Mouse (Mus musculus): ENCODE data around the gene Dock2. TPM values are rescaled to one million over a fixed set of nuclear protein-coding genes. Genes with fewer than 3 reads are reported as not detected.

Dock2 gene
- total RNA-seq, 2 experiments from 2014 or later: 1.5 to 2.5 TPM

GRCm38 (mm10) chr11:34427212-34427611 lies 356.5 kb downstream of the Dock2 start:
- DNase-seq: no peak

DNA sequence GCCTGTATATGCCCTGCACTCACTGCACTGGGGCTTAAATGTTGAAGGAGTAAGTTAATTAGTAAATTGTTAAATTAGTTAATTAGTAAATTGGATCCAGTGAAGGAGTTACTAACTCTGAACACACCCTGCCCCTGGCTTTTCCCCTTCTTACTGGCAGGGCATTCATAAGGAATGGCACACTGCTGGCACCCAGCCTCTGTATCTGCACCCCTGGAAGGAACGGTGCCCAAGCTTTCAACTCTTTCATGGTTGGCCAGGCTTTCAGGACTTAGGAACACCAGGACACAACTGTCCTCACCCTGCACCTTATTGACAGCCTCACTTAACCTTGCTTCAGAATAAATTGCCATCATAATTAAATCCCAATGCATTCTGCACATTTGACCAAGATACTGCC lies 359.1 kb downstream of the Dock2 start:
- DNase-seq: no peak

- DNase-seq: no peak
Measured at GRCm38 (mm10) chr11:34421061-34421460, 362.6 kb downstream of the Dock2 start.

GRCm38 (mm10) chr11:34416619-34416979 lies 367.1 kb downstream of the Dock2 start:
- no peak for DNase-seq

DNA sequence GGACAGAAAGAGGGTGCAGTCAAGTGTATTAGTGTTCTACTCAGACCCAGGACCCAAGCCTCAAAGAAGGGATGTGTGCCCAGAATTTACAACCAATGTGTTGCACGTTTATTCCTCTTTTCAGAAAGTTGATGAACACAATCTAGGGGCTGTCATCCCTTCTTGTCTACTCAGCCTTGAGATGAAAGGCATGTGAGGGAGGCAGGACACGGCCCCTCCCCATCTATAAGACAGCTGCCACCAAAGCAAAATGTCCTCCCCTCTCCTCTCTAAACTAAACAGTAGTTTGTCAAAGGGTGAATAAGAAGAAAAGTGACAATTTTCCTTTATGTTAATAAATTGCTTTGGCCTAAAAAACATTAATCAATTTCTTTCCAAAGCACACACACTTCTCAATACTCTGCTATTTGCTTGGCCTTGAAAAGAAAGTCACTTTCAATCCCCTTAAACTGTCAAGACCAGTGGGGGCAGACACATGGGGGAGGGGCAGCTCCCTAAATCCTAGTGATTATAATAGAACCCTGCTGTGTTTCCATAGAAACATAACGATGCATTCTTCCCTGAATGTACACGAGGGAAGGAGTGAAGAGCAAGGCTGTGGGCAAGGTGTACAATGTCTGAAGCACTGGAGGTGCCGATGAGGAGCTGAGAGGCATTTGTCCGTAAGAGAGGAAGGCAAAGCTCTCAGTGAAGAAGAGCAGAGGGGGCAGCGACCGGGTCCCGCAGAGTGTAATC lies 367.6 kb downstream of the Dock2 start:
- DNase-seq: no peak

GRCm38 (mm10) chr11:34406850-34407249 lies 376.8 kb downstream of the Dock2 start:
- DNase-seq: no peak

DNA sequence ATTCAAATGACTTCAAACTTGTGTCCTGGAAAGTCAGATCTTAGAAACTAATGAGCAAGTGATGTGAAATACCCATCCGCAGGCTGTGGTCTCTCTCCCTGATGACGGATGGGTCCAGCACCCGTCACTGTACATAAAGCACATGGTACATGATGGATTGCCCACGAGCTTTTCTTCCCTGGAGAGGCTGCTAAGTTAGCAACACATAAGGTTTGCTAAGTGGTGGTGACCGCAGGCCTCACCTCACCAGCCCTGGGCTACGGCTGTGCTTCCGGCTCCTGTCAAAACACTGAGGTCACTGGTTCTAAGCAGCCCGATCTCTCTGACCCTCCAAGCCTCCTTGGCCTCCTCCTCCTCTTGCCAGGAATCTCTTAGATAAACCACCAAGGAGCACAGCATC lies 377.4 kb downstream of the Dock2 start:
- no peak for DNase-seq

DNA sequence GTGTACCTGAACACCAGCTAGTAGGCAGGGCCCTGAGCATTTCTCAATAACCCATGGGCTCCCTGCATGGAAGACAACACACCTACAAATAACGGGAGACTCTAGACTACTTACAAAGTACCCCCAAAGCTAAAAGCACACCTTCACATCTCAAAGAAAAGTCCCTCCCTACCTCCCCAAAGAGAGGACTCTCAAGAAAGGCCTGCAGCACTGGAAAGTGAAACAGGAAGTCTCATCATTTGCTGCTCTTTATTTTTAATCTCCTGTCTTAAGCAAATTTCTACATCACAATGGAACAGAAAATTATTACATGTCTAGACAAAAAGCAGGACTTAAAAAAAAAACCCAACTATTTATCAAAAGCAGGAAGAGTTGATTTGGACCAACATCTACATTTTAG lies 378.4 kb downstream of the Dock2 start:
- DNase-seq: no peak

GRCm38 (mm10) chr11:34401343-34401742 lies 382.3 kb downstream of the Dock2 start:
- no peak for DNase-seq

- DNase-seq: no peak
Measured at GRCm38 (mm10) chr11:34398555-34398954, 385.1 kb downstream of the Dock2 start.

DNA sequence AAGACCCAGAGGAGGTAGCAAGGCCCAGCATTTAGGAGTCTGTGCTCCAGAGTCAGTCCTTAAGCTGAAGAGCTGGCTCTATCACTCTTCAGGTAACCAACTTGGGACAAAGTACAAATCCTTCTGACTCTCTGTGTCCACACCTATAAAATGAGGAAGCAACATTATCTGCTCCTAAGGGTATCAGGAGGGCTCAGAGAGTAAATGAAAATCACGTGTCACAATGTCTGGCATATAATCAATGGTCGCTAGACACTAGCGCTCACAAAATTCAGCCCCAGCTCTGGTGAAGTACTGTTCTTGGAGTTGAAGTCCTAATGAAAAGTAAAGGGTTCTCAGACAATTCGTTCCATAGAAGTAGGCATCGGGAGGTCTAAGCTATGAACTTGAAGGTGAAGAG lies 386.0 kb downstream of the Dock2 start:
- no peak for DNase-seq

DNA sequence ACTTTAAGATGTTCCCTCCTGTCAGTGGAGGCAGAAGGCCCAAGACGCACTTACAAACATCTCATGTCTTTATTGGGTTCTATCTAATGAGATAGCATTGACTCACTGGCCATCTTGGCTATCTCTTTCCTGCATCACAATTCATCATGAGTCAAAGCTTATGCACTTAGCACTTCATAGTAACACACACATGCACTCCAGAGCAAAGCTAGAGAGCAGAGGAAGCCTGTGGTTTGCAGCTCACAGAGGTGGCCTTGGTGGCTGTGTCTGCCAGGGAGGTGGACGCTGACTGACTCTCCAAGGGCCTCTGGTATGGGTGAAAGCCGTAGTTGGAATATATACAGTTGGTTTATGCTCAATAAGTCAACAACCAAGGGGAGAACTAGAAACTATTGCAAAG lies 387.9 kb downstream of the Dock2 start:
- DNase-seq: no peak

DNA sequence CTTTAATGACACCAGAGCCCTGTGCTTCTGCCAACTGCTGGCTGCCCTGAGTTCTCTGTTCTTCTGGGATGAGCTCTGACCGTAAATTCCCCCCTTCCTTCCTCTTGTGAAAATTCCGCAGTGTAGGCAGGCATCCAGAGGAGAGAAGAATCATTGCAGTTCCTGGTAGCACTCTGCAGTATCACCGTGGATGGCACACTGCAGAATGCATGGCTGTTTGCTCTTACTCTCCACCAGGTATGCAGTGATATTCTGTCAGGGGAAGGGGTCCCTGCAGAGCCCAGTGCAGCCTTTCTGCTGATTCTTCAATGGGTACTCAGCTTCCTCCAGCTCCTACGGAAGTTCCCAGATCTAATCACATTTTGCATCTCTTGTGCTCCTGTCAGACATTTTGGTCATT lies 391.6 kb downstream of the Dock2 start:
- DNase-seq: no peak

DNA sequence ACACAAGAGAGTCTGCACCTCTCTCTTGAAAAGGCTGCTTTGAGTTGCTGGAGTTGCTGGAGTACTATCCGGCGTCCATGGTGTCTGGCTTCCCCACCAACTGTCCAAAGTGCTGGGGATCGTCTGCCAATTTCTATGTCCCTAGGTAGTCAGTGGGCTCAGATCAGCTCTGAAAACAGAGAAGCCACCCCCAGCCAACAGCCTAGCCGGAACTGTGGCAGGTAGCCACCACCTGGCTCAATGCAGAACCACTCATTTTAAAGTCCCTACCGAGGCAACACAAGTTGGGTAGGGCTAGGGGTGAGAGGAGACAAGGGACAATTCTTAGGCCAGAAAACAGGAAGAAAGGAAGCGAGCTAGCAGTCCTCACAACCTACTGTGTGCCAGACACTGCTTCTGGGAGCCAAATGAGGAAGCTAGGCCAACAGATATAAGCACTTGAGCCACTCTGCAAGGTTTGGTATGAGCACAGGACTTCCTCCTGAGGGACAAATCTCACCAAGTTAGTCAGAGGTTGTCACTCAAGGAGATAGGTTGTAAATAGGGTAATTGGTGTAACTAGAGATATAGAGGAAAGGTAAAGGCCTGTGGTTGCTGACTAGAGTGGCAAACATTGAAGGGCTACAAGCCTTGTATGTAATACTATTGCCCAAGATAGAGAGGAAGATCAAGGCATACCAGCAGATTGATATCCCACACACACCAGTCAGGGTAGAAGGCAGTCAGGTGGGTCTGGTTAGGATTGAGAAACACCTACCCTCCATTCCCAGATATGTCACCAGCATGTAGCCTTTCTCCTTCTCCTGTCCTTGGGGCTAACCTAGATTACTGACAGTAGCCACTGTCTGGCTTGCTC lies 394.2 kb downstream of the Dock2 start:
- DNase-seq: no peak

DNA sequence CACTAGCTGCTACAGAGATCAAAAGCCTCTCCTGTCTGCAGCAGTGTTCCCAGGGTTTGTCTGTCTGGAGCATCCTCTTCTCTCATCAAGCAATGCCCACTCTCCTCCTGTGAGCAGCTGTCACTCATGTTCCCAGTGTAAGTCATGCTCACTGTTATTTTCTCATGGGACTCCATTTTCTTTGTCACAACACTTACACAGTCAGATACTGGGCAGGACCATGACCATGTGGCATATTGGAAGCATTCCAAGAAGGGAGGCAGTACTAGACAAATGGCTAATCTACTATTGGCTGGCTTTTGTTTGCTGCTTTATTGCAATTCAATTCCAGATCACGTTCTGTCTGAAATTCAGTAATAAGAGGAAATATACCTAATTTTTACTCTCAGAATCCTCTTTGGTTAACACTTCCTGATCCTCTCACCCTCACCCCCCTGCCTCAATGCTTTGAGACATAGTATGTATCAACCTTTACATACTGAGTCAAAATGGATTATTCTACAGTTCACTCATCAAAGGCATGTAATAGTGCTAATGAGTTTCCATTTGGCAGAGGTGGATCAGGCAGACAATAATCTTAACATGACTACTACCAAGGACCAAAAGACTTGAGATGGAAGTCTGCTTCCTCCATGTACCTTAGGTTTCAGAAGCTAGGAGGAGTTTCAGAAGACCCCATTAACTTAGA lies 398.5 kb downstream of the Dock2 start:
- no peak for DNase-seq

DNA sequence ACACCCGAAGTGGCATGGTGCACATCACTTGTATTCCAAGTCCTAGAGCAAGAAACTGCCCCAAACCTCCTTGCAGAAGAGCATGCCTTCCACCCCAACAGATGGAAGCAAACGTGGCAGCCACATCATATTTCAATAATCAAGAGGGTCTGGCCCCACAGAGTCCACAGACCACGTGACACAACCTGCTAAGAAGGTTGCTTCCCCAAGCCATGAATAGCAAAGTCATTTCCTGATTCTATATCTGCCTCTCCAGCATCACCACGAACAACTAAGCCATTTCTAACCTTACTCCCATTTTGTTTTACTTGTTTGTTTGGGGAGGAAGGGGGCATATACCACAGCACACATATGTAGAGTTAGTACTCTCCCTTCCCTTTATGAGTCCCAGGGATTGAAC lies 399.5 kb downstream of the Dock2 start:
- DNase-seq: no peak

- DNase-seq: no peak
Measured at GRCm38 (mm10) chr11:34383501-34383900, 400.2 kb downstream of the Dock2 start.

- DNase-seq: no peak
Measured at GRCm38 (mm10) chr11:34377649-34378048, 406.0 kb downstream of the Dock2 start.

GRCm38 (mm10) chr11:34375557-34375956 lies 408.1 kb downstream of the Dock2 start:
- DNase-seq: no peak

GRCm38 (mm10) chr11:34372224-34372623 lies 411.5 kb downstream of the Dock2 start:
- no peak for DNase-seq

DNA sequence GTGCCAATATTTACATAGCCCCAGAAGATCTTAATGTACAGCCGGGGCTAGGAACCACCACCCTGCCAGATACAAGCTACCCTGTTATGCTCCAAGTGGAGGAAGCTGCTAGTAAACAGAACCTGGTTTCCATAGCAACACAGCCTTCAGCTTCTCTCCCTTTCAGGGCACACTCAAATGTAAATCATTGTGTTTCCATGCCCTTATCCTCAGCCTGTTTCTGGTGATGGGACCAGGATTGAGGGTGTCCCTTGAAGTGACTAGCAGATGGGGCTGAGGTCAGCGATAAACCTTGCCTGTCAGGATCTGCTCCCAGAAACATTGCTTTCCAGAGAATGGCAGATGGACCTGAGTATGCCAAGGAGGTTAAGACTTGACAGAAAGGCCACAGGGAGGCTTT lies 427.6 kb downstream of the Dock2 start:
- no peak for DNase-seq

- DNase-seq: peak; percentile 10
Measured at GRCm38 (mm10) chr11:34355406-34355805, 428.3 kb downstream of the Dock2 start.

DNA sequence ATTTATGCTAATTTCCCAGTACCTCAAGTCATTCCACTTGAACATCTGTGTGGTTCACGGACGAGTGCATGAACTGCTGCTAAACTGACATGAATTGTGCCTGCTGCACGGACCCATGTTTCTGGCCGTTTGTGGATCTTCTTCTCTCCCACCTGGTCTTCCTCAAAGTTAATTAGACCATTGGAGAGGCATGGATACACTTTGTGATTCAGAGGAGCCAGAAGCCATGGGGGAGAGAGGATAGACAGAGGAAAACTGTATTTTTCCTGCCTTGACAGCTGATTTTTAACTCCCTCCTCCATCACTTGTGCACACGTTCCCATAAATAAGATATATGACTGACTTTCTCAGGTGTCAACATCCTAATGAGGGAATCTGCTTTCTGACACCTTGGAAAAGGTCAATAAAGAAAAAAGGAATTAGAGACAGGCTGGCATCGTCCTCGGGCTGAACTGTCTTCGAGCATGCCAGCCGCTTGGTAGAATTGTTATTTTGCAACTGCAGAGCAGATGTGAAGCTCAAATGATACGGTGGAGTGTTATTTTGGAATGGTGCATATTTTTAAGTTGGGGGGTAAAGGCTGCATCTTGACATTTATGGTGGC lies 434.1 kb downstream of the Dock2 start:
- DNase-seq: no peak

All from gastrocnemius, postnatal 10 days (tissue).